Mouse (Mus musculus) kidney, adult 2 months (tissue): ENCODE measurements at regions not wholly inside any gene's neighbourhood (a gene's known extent, or its start where the extent isn't known, plus 50 kb on each side); places are given as distances from the start of the nearest gene placed in this dataset.

ENCODE experiments used
- CTCF ChIP-seq: fragments of 200-500 bp; conservative IDR thresholded peaks from 2 replicates; pipeline ENCODE4 v1.5.1; 2011; ENCODE audit warnings: low read depth, mild to moderate bottlenecking, control low read depth, low read length, moderate library complexity, mixed read lengths; ENCODE audit not compliant: insufficient read depth, insufficient read length
- POLR2A ChIP-seq: fragments of 200-500 bp; IDR thresholded peaks from one replicate; pipeline ENCODE4 v1.6.1; 2011; ENCODE audit warnings: low read depth, low read length, control low read depth

DNA sequence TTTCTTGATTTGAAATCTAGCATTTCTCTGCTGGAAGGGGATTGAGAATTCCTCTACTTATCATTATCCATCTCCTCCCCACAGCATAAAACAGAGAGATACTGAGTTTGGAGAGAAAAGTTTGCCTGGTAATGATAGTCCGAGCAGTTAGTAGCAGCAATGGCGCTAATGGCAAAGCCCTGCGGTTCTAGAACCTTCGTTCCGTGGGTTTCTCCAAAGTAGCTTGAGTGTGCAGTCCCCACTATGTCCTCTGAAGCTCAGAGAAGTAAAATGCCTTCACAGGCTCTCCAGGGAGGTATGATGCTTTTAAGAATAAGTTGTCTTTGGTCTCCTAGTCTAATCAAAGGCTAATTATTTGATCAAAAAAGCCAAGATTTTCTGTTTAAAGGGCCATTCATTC is 280.5 kb downstream of the Trib2 start:
- TF ChIP-seq CTCF (no peak), POLR2A (no peak)
